Mouse (Mus musculus): ENCODE data around the gene Tnfsfm13.
"Not testable (repeated sequence)": the region's sequence is repeated elsewhere in the genome, so short reads cannot be mapped to it uniquely, and the experiment has no call there.

Gene Tnfsfm13

GRCm38 (mm10) chr11:69706775-69707479, 11.0 kb upstream of the Tnfsfm13 start:
- DNase-seq (ENCODE audit: extremely low read depth, insufficient read length, low spot score) = peak; percentile 81

GRCm38 (mm10) chr11:69704613-69705010, 8.7 kb upstream of the Tnfsfm13 start:
- no peak for DNase-seq (ENCODE audit: extremely low read depth, insufficient read length, low spot score)

- DNase-seq (ENCODE audit: extremely low read depth, insufficient read length, low spot score) = no peak
Observed at GRCm38 (mm10) chr11:69703814-69704612, 8.1 kb upstream of the Tnfsfm13 start.

- not testable (repeated sequence) for DNase-seq (ENCODE audit: extremely low read depth, insufficient read length, low spot score)
Observed at GRCm38 (mm10) chr11:69703381-69703780, 7.5 kb upstream of the Tnfsfm13 start.

GRCm38 (mm10) chr11:69702886-69703285, 7.0 kb upstream of the Tnfsfm13 start:
- not testable (repeated sequence) for DNase-seq (ENCODE audit: extremely low read depth, insufficient read length, low spot score)

GRCm38 (mm10) chr11:69699595-69699994, 3.7 kb upstream of the Tnfsfm13 start:
- no peak for DNase-seq (ENCODE audit: extremely low read depth, insufficient read length, low spot score)

GRCm38 (mm10) chr11:69698574-69698973, 2.7 kb upstream of the Tnfsfm13 start:
- DNase-seq (ENCODE audit: extremely low read depth, insufficient read length, low spot score) = no peak

GRCm38 (mm10) chr11:69697396-69697795, 1.5 kb upstream of the Tnfsfm13 start:
- no peak for DNase-seq (ENCODE audit: extremely low read depth, insufficient read length, low spot score)

- DNase-seq (ENCODE audit: extremely low read depth, insufficient read length, low spot score) = no peak
Observed at GRCm38 (mm10) chr11:69695046-69695360, 895 bp downstream of the Tnfsfm13 start.

- DNase-seq (ENCODE audit: extremely low read depth, insufficient read length, low spot score) = no peak
Observed at GRCm38 (mm10) chr11:69693421-69693965, 2.4 kb downstream of the Tnfsfm13 start.

GRCm38 (mm10) chr11:69692863-69693262, 3.0 kb downstream of the Tnfsfm13 start:
- no peak for DNase-seq (ENCODE audit: extremely low read depth, insufficient read length, low spot score)

- no peak for DNase-seq (ENCODE audit: extremely low read depth, insufficient read length, low spot score)
Observed at GRCm38 (mm10) chr11:69692196-69692811, 3.6 kb downstream of the Tnfsfm13 start.

GRCm38 (mm10) chr11:69689891-69690290, 6.0 kb downstream of the Tnfsfm13 start:
- DNase-seq (ENCODE audit: extremely low read depth, insufficient read length, low spot score) = no peak

- DNase-seq (ENCODE audit: extremely low read depth, insufficient read length, low spot score) = no peak
Observed at GRCm38 (mm10) chr11:69687061-69687460, 8.8 kb downstream of the Tnfsfm13 start.

GRCm38 (mm10) chr11:69686377-69686776, 9.5 kb downstream of the Tnfsfm13 start:
- peak; percentile 53 for DNase-seq (ENCODE audit: extremely low read depth, insufficient read length, low spot score)

- DNase-seq (ENCODE audit: extremely low read depth, insufficient read length, low spot score) = peak; percentile 93
Observed at GRCm38 (mm10) chr11:69685526-69686148, 10.3 kb downstream of the Tnfsfm13 start, which contains the start of gene Tnfsf13. Gene Tnfsf13 (minus strand): TSS chr11:69685784.

- no peak for DNase-seq (ENCODE audit: extremely low read depth, insufficient read length, low spot score)
Observed at GRCm38 (mm10) chr11:69684936-69685335, 11.0 kb downstream of the Tnfsfm13 start.

GRCm38 (mm10) chr11:69684128-69684745, 11.7 kb downstream of the Tnfsfm13 start:
- no peak for DNase-seq (ENCODE audit: extremely low read depth, insufficient read length, low spot score)

GRCm38 (mm10) chr11:69683576-69683975, 12.3 kb downstream of the Tnfsfm13 start:
- no peak for DNase-seq (ENCODE audit: extremely low read depth, insufficient read length, low spot score)

GRCm38 (mm10) chr11:69682840-69683533, 12.9 kb downstream of the Tnfsfm13 start:
- DNase-seq (ENCODE audit: extremely low read depth, insufficient read length, low spot score) = peak; percentile 54
